Mouse (Mus musculus) liver, embryonic 13.5 days (tissue): ENCODE data around the gene Rgs5. TPM values are rescaled to one million over a fixed set of nuclear protein-coding genes. Genes with fewer than 3 reads are reported as not detected.

Experiments
- ATAC-seq: fragments of 200-750 bp; cut with Nextera tagmentation; 2 replicates; pipeline ENCODE4 v1.8.0; 2017; ENCODE audit warnings: low read depth, mild to moderate bottlenecking, moderate number of reproducible peaks, moderate library complexity
- DNase-seq: peaks from one replicate; pipeline ENCODE4 v3.0.0; 2022
- H3K27ac ChIP-seq: fragments of 300-500 bp; sonication (generic); 2 replicates; pipeline ENCODE4 v1.5.1; 2015; ENCODE audit warnings: moderate library complexity, mild to moderate bottlenecking, inconsistent platforms
- H3K27me3 ChIP-seq: fragments of 300-500 bp; sonication (generic); 2 replicates; pipeline ENCODE4 v1.6.1; 2015; ENCODE audit warnings: mild to moderate bottlenecking, inconsistent platforms
- H3K36me3 ChIP-seq: fragments of 300-500 bp; sonication (generic); 2 replicates; pipeline ENCODE4 v1.6.1; 2015; ENCODE audit warnings: mild to moderate bottlenecking, inconsistent platforms
- H3K4me1 ChIP-seq: fragments of 300-500 bp; sonication (generic); replicated peaks from 2 replicates; pipeline ENCODE4 v1.6.1; 2015; ENCODE audit warnings: inconsistent platforms
- H3K4me2 ChIP-seq: fragments of 300-500 bp; sonication (generic); 2 replicates; pipeline ENCODE4 v1.6.1; 2015; ENCODE audit warnings: inconsistent platforms, mild to moderate bottlenecking, moderate library complexity
- H3K4me3 ChIP-seq: fragments of 300-500 bp; sonication (generic); replicated peaks from 2 replicates; pipeline ENCODE4 v1.5.1; 2015; ENCODE audit warnings: mild to moderate bottlenecking, inconsistent platforms
- H3K9ac ChIP-seq: fragments of 300-500 bp; sonication (generic); 2 replicates; pipeline ENCODE4 v1.6.1; 2015; ENCODE audit warnings: mild to moderate bottlenecking, inconsistent platforms
- H3K9me3 ChIP-seq: fragments of 300-500 bp; sonication (generic); replicated peaks from 2 replicates; pipeline ENCODE4 v1.6.1; 2016; ENCODE audit warnings: inconsistent platforms
- WGBS: fragments of 180-500 bp; shearing (Covaris S2); methylation state at CpG from one replicate; pipeline ENCODE4 v1.1.7; 2015; ENCODE audit not compliant: insufficient replicate concordance; 5-methylcytosine and 5-hydroxymethylcytosine counted together
- polyA plus RNA-seq: library from polyadenylated mRNA; unstranded; fragments of >200 nt; fragmentation: Nextera tagmentation; extraction: Ambion mirVana; gene quantifications from 2 replicates; pipeline ENCODE4 v1.2.1, GENCODE M21; 2015

Rgs5 gene
- polyA plus RNA-seq, 1 experiment from 2014 or later, result 0.23 TPM

DNA sequence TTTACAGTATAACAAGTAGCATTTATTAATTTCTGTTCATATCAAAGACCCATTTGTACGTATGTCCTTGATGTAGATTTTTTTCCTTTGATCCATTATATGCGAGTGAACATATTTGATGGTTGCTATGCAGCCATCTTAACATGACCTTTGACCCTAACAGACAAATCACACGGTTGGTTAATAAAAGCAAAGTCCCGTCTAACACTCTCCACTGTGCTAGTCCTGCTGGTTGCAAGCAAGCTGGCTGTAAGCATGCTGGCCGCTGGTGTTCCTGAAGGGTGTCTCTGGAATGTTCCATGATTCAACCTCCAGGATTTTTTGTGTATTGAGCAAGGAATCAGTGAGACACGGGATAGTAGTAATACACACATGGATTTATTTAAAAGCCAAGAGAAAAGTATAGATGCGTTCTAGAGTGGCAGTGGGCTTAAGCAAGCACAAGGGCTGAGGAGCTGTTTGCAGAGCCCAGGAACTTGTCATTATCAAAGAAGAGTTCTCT lies 75.3 kb downstream of the Rgs5 start:
- Histone ChIP-seq H3K36me3 (no peaks in the 10 kb centered on the region), H3K27ac (no peak overlapping the region), H3K9me3 (no peaks in the 10 kb centered on the region), H3K4me1 (no peaks in the 10 kb centered on the region), H3K4me2 (no peak overlapping the region), H3K9ac (no peak overlapping the region), H3K27me3 (no peaks in the 10 kb centered on the region), H3K4me3 (no peak overlapping the region)
- 65% methylated on average over 7 of the region's 7 CpGs for WGBS
- DNase-seq (no peak), ATAC-seq (no peak)

GRCm38 (mm10) chr1:169736139-169736538 lies 80.8 kb downstream of the Rgs5 start:
- ATAC-seq (no peak), DNase-seq (no peak)
- no peak overlapping the region for H3K4me3 ChIP-seq
- H3K36me3 ChIP-seq, result no peaks in the 10 kb centered on the region
- H3K27ac ChIP-seq, result no peak overlapping the region
- 57% methylated on average over 6 of the region's 6 CpGs for WGBS
- H3K9me3 ChIP-seq, result no peaks in the 10 kb centered on the region
- no peaks in the 10 kb centered on the region for H3K4me1 ChIP-seq
- H3K9ac ChIP-seq, result no peak overlapping the region
- H3K4me2 ChIP-seq, result no peak overlapping the region
- no peaks in the 10 kb centered on the region for H3K27me3 ChIP-seq

GRCm38 (mm10) chr1:169737231-169737630 lies 81.9 kb downstream of the Rgs5 start:
- no peaks in the 10 kb centered on the region for H3K4me1 ChIP-seq
- H3K9me3 ChIP-seq, result no peaks in the 10 kb centered on the region
- no peak overlapping the region for H3K4me3 ChIP-seq
- no peak overlapping the region for H3K9ac ChIP-seq
- no peaks in the 10 kb centered on the region for H3K36me3 ChIP-seq
- no peak for DNase-seq
- no peak overlapping the region for H3K4me2 ChIP-seq
- no peaks in the 10 kb centered on the region for H3K27me3 ChIP-seq
- H3K27ac ChIP-seq, result no peak overlapping the region
- ATAC-seq, result no peak
- 70% methylated on average over 6 of the region's 6 CpGs for WGBS

DNA sequence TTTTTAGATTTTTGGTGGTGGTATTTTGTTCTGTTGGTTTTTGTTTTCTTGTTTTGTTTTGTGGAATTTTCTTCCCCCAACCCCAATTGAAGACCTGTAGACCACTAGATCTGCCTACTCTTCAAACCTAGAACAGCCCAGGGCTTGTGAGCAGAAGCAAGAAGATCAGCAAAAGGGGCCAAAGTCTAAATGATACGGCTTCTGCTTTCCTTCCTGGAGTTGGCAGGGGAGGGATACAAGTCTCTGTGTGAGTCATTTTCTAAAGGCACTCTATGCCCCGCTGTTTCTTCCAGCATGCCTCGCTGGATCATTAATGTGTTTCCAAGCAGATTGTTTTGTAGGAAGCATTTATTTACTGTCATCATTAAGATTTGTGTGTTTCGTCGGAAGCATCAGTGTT lies 85.8 kb downstream of the Rgs5 start:
- no peak overlapping the region for H3K27ac ChIP-seq
- H3K9ac ChIP-seq, result no peak overlapping the region
- no peak for ATAC-seq
- no peak overlapping the region for H3K4me3 ChIP-seq
- DNase-seq, result no peak
- H3K9me3 ChIP-seq, result no peaks in the 10 kb centered on the region
- 75% methylated on average over 5 of the region's 5 CpGs for WGBS
- H3K4me1 ChIP-seq, result no peaks in the 10 kb centered on the region
- H3K36me3 ChIP-seq, result no peaks in the 10 kb centered on the region
- H3K27me3 ChIP-seq, result no peaks in the 10 kb centered on the region
- H3K4me2 ChIP-seq, result no peak overlapping the region

Other genes starting within 250 kb of the Rgs5 start
- gene Nuf2, start 124.0 kb upstream of the Rgs5 start, polyA plus RNA-seq, result 48.2 and 62.1 TPM in 2 replicates
- 0.21 and 0.41 TPM in 2 replicates for gene Rgs4, start 92.1 kb downstream of the Rgs5 start, polyA plus RNA-seq